Mouse (Mus musculus): ENCODE data around the gene Cplx3. TPM values are rescaled to one million over a fixed set of nuclear protein-coding genes. Genes with fewer than 3 reads are reported as not detected.
A peak's percentile ranks its signal among the peaks of the same experiment; 100 is the strongest.

Cplx3 gene
- polyA plus RNA-seq, 1 experiment = not detected

DNA sequence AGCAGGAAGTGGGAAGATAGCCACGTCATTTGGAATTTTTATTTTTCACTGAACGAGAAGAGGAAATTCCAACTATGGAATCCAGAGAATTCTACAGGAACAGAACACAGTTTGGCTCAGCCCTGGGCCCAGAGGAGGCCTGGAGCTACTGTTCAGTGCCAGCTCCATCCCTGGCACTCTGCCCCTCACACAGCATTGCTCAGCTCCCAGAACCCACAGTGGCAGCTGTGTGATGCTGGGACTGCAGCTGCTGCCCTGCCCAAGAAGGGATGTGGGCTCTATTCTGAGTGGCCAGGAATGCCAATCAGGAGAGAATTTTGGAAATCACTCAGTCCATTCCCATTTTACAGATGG lies 4.8 kb downstream of the Cplx3 start:
- no peak for DNase-seq (ENCODE audit: low read depth)

DNA sequence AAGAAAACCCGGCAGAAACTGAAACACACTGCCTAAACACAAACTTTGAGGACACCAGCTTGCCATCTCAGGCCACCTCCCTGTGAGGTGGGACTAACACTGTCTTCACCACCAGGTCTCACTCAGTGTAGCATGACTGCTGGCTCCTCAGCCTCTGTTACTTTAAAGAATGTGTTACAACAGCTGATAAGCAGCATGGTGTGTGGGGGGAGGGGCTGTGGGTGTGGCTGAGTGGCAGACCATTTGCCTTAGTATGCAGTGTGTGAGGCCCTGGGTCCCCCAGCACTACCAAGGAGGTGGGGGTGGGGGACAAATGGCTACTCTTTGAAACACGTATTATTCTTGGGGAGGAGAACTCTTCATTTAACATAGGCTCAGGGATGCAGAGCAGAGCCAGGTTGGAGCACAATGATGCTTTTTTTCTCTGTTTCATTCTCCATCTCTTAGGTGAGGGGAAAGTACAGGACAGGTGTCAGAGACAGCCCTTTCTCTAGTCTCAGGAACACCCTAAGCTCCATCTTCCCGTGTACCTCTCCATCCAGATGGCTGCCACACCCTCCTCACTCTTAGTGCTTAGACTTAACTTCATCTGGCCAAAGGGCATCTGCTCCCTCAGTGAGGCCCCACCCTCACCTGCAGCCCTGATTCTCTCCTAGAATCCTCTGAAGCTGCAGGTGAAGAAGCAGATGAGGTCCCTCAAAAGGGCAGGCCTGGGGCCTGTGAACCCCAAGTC lies 5.3 kb downstream of the Cplx3 start:
- no peak for DNase-seq (ENCODE audit: low read depth)

DNA sequence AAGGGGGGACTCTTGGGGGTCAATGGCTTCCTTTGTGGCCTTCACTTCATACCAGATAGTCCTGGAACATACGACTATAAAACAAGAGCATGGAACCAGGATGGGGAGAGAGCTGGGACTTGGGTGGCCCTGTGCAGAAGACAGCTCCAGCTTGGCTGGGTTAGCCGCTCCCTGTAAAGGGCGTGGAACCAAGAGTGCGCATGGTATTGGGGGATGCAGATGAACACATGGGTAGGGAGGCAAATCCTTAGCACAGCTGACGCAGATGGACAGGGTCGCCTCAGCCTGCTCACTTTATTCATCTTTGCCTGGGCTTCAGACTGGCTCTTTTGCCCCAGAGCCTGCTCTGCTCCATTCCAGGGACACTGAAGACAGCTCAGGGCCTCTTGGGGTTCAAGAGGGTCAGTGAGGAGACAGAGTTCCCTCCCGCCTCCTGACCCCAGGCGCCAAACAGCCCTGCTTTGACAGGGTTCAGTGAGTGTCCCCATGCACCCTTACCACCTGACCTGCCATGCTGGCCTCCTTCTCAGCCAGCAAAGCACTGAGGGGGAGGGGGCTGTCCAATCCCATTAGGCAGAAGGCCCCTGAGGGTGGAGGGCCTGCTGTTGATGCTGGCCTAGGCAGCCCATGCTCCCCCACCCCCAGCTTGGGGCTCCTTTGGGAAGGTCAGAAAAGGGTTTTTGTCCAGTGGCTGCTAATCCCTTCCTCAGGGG lies 7.1 kb downstream of the Cplx3 start:
- no peak for DNase-seq (ENCODE audit: low read depth)

DNA sequence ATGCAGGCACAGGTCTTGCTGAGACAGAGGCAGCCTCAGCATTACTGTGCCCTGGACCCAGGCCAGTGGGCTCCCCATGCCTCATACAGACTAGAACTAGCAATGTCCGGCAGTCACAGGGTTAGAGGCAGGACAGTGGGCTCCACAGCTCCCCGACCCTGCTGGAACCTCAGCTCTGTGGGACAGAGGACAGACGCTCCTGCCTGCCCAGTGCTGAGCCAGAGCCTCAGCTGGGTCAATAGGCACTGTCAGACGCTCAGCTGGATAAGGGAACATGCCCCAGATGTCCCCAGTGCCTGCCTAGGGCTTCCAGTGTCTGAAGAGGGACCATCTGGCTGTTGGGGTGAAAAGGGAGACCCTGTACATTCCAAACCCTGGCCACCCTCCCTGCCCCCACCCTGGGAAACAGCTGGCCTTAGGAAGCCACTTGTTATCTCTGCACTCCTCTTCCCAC lies 8.1 kb downstream of the Cplx3 start:
- DNase-seq (ENCODE audit: low read depth) = no peak

DNA sequence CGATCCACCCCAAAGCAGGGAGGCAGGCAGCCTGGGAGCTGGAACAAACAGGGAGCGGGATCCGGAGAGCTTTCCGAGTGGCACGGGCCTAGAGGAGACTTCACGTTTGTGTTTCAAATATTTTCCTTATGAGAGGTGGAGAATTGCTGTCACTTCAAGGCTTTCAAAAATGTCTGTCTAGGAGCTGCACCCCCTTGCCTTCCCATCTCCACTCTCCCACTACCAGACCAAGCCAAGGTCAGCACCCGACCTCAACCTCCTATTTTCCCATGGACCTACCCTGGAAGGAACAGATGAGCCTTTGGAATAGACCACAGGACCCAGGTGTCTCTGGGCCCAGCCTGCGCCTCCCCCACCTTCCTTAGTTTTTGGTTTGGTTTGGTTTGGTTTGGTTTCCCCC lies 8.8 kb downstream of the Cplx3 start:
- DNase-seq (ENCODE audit: low read depth) = no peak

DNA sequence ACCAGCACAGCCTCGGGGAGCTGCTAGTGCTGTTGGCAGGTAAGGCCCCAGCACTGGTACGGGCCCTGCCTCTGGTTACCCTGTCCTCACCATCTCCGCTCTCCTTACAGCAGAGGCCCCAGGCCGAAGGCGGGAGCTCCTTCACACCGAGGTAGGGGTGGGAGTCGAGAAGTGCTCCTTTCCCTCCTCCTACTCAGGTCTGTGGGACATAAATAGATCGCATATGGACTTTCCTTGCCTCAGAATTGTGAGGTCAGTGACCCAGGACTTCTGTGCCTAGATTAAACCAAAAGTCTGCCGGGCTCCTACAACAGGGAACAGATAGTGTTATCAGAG lies 11.9 kb downstream of the Cplx3 start:
- DNase-seq (ENCODE audit: low read depth) = no peak

DNA sequence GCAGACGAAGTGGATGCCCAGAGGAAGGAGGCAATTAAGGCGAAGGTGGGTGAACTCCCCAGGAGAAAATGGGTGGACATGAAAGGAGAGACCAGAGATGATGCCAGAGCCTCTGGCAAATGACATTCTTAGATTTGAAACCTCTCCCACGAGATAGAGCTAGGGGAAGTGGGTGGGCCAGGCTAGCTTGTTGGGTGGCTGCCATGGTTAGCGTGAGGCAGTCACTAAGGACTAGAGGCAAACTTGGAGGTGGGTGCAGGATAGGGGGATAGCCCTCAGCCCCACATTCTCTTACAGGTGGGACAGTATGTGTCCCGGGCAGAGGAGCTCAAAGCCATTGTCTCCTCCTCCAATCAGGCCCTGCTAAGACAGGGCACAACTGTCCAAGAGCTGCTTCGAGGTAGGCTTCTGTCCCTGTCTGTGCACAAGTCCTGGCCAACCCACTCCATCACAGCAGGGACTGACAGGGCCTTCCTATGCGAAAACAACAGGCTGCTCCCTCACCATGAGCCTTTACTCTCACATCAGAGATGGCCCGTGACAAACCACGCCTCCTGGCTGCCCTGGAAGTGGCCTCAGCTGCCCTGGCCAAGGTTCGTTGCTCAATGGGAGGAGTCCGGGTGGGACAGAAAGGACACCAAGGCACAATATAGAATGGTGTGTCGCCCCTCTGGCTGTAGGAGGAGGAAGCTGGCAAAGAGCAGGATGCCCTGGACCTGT lies 12.5 kb downstream of the Cplx3 start:
- DNase-seq (ENCODE audit: low read depth) = no peak

DNA sequence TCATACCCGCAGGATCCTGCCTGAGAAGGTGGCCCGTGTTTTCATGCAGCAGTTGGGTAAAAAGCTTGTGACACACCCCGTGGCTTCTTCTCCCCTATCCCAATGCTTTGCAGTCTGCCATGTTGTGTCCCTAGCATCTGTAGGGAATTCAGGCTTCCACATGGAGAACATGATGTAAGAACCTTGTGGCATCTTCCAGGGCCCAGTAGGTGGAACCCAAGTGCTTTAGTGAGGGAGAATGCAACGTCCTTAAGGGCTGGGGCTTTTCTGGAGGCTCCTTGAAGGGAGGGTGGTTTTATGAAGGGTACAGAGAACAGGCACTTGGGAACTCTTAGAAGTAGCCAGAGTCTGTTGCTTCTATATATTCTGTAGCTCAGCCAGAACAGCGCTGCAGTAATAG lies 15.4 kb downstream of the Cplx3 start:
- DNase-seq (ENCODE audit: low read depth) = no peak

DNA sequence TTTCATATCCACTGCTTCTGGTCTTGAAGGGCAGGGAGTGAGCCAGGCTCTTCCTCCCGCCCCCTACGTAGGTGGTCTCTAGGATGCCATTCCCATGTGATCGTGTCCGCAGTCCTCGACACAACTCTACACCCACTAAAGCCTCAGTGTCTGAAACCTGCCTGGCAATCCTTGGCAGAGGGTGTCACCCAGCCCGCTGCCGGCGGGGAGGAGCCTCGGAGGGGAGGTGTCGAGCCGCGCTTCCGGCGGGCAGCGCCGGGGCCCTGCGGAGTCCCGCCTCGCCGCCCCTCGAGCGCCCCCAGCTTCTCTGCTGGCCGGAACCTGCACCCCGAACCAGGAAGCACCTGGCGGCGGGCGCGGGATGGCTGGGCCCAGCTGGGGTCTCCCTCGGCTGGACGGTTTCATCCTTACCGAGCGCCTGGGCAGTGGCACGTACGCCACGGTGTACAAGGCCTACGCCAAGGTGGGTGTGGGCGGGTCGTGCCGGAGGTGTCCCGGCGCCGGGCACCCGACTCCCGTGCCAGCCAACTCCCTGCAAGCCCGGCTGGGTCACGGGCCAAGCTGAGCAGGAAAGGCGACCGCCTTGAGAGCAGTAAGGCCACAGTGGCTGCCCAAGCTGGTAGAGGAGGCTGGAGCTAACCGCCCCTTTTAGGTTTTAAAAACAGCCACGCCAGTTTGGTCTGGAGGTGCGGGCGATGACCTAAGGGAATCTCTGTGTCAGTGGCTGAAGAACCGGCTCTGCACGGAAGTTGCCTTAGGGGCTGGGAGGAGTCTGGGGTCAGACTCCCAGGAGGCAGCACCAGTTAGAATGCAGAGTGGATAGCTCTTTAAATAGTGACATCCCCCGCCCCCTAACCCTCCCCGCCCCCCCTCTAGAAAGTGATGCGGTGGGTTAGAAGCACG lies 16.6 kb downstream of the Cplx3 start, which contains the start of gene Ulk3:
Gene Ulk3, plus strand, starts transcription at position 229 of the 903 bp plus-strand sequence.
- DNase-seq (ENCODE audit: low read depth) = peak; percentile 36

DNA sequence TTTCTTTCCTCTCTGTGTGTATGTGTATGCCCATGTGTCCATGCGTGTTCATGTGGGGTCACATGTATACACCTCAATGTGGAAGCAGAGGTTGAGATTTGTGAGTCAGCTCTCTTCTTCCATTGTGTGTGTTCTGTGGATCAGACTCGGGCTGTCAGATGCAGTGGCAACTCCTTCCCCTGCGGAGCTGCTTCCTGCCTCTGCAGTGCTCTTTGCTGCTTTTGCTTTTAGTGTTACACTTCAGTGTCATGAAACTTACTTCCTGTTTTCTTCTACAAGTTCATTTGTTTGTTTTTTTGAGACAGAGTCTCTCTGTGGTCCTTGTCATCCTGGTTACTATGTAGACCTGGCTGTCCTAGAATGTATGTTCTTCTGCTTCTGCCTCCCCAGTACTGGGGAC lies 21.1 kb downstream of the Cplx3 start:
- no peak for DNase-seq (ENCODE audit: low read depth)

DNA sequence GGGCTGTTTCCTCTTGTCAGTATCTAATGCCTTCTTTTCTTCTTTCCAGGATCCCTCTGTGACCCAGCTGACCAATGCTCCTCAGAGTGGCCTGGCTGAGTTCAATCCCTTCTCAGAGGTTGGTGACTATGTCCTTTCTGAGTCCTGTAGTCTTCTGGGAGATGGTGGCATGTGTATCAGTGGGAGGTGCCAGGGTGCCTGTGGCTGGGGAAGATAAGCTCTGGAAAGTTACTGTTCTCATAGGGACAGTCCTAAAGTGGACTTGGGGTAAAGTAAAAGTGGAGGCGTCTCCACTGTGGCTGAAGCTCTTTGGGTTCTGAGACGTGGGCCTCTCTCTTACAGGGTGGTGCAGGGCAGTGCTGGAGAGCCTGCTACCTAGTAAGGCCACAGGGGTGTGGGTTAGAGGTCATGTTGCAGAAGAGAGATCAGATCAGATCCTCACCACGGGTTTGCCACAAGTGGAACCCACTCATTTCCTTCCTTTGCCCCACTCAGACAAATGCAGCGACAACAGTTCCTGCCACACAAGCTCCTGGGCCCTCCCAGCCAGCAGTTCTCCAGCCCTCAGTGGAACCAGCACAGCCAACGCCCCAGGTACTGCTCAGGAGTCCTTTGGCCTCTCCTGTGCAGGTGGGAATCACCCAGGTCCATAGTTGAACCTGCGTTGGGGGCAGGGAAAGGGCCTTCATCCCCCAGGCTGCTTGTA lies 28.8 kb downstream of the Cplx3 start:
- DNase-seq (ENCODE audit: low read depth) = no peak

DNA sequence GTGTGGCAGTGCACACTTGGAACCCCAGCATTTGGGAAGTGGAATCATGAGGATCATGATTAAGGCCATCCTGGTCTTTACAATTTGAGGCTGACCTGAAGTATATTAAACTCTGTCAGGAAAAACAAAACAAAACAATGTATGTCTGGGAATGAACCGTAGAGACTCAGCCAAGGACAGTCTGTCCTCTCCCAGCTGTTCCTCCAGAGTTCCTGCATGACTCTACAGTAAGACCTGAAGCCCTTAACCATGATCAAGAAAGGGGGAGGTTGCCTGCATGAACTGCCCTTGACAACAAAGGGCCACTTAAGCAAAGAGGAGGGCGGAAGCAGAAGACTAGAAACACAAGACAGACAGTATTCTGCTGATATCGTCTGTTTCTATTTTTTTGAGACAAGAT lies 30.5 kb downstream of the Cplx3 start:
- no peak for DNase-seq (ENCODE audit: low read depth)

DNA sequence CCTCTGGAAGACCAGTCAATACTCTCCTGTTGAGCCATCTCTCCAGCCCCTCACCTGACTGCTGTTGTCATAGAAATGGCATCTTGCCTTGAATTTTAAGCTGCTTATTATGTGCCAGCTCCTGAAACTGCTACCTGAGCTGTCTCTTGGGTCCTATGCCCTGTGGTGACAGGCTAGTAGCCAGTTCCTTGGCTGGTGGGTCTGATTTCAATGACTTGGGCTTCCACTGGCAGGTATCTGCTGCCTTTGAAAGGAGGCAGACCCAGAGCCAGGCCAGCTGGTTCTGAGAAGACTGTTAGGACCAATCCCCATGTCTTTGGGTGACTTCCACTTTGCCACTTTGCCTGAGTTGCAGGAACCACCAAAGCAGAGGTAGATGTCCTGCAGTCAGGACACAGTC lies 31.7 kb downstream of the Cplx3 start:
- DNase-seq (ENCODE audit: low read depth) = no peak

DNA sequence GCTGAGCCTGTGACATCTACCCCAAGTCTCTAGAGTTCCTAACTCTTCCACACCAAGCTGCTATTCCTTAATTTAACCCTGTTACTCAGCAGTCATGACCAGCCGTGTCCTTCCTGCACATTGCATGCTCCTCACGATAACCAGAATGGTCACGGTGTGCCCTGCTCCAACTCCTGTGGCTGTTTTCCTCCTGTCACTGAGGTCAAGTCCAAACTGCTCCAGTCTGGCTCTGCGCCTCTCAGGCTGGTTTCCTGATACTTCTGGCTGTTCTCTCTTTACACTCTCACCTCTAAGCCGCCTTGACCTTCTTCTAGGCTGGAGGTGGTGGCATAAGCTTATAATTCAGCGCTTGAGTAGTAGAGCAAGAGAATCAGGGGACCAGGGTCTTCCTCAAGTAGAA lies 37.6 kb downstream of the Cplx3 start:
- DNase-seq (ENCODE audit: low read depth) = no peak

DNA sequence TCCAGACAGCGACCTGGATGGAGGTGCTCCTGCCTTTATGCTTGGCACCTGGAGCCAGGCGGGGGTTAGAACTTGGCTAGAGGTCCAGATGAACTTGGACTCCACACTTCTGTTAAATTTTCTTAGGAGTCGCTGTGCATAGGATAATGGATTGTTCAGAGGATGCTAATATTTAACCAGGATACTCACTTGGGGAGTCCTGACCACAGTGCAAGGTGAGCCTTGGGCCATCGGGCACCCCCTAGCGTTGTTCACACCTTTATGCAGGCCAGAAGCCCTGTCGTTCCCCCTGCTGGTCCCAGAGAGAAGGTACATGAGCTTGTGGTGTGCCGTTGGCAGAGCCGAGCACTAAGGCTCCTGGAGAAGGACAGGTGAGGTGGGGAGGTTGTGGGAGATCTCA lies 39.2 kb downstream of the Cplx3 start:
- no peak for DNase-seq (ENCODE audit: low read depth)

DNA sequence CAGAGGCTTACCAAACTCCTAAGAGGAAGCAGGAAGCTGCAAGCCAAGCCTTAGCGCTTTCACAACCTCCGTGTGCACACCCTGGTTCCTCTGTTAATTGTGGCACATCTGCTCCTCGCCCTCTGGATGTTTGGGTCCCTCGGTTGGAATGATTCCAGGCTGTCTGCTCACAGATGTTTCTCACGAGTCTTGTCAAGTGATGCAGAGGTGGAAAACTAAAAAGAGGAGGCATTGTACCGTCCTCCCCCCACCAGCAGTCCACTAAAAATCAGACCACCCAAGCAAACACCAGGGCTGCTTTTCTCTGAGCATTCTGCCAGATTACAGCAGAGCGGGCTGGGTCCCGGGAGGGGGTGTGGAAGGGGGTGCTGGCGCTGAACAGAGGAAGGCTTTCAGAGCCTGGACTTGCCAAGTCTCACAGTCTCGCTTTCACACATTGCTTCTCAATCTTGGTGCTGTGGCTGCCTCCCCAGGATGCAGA lies 40.3 kb downstream of the Cplx3 start:
- no peak for DNase-seq (ENCODE audit: low read depth)

DNA sequence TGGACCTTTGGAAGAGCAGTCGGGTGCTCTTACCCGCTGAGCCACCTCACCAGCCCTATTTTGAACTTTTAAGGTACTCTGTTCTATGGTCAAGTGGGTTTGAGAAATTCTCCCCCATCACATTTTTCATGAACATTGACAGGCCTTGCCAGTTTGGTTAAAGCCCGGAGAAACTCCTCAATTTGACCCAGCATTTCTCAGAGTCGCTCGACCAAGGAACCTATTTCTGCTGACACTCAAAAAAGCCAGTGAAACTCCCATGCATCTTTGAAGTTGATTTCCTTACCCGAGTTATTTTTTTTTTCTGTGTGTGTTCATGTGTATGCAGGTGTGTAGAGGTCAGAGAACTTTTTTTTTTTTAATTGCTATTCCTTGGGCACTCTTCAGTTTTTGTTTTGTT lies 41.5 kb downstream of the Cplx3 start:
- DNase-seq (ENCODE audit: low read depth) = no peak

DNA sequence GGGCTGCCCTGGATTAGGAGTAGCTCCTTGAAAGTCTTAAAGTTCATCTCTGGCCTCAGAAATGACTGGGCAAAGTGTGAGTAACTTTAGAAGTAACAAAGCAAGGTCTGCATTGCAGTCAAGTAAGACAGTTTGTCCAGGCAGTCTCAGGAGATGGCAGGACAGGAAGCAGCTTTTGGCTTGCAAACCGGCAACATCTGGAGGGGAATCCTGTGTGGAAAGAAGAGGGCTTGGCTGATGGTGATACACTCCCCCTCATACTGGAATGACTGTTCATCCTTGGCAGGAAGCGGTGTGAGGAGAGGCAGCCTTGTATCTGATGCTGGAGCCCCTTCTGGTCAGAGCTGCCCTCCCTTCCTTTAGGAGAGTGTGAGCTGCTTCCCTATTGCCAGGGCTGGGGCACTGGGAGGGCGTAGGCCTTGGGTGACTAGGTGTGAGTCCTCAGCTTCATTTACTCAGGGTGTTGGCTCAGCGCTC lies 43.1 kb downstream of the Cplx3 start:
- DNase-seq (ENCODE audit: low read depth) = no peak

DNA sequence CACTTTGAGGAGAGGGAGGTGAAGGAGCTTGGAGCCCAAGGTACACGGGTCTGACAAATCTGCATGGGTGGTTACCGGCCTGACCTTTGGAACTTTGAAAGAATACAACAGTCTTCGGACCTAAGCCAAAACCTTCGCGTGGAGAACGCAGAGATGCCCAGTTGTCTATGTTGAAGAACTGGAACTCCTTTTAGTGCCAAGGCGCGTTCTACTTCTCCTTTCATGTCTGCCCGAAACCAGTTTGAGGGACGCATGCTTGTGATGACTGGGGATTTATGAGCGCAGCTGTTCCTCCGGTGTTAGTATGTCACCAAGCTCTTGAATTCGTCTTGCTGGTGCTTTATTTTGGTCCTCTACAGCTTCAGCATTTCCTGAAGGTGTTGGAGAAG lies 44.4 kb downstream of the Cplx3 start:
- no peak for DNase-seq (ENCODE audit: low read depth)

DNA sequence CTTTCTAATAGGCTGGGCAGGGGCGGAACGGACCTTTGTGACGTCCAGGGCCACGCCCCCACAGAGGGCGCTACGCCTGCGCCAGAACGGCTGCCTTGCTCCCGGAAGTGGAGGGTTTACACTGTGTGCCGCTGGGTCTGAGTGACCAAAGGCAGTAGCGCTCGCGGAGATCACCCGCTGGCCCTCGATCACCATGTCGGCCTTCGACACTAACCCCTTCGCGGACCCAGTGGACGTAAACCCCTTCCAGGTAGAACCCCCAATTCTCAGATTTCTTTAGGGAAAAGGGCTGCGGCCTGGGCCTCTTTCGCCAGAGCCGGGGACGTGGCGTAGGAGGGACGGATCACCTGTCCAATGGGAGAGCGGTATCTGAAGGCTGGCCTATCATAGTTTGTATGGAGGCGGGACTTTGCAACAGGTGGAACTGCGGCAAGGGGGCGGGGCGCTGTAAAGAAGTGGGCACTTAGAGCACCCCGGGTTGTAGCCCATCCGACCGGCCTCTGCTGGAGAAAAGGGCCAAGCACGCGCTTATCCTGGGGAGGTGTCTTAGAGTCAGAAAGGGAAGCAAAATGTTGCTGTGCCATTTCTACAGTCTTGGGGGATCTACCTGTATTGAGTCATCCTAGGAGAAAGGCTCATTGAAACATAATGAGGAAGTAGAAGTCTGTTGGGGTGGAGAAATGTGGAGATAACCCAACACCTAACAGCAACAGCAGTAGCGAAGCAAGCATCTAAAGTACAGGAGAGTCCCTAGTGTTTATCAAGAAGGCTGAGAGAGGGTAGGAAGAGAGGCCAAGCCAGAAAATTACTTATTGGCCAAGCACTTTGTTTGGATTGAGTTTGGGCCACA lies 45.0 kb downstream of the Cplx3 start, which contains the start of gene Scamp2:
Gene Scamp2, plus strand, starts transcription at position 83 of the 850 bp plus-strand sequence.
- no peak for DNase-seq (ENCODE audit: low read depth)
